ENCODE assay signal across 8 mouse cellular contexts in the genomic region with DNA sequence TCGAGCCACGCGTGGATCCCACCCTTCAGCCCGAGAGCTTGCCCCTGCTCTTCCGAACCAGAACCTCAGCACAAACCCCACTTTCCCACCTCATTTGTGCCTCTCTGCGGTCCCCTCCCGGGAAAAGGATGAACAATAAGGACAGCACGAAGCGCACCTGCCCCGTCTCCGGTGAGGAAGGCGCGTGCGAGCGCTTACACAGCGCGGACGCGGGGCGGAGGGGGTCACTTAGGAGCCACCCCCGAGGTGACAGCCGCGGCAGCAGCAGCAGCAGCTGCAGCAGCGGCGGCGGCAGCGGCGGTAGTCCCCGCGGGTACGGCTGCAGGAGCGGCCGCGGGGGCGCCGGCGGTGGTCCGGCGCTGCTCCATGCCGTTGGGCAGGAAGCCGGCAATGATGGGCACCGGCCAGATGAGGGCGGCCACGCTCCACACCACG. TPM values are rescaled to one million over a fixed set of nuclear protein-coding genes. Genes with fewer than 3 reads are reported as not detected.
A peak's percentile ranks its signal among the peaks of the same experiment; 100 is the strongest.
DNase-seq lines count a peak whose midpoint lies in the region; ATAC-seq and TF ChIP-seq lines count a peak whose summit lies in the region.

No protein-coding gene starts in this region.

- peak overlapping the region; percentile 89 for H3K4me3 ChIP-seq in E14TG2a.4 (replicated peaks; ENCODE audit: low read length)
- peak overlapping the region; percentile 68 for H3K4me3 ChIP-seq in heart, embryonic 12.5 days
- H3K4me3 ChIP-seq in kidney, embryonic 15.5 days (replicated peaks) = peak overlapping the region; percentile 57

- H3K27me3 ChIP-seq in E14TG2a.4 (ENCODE audit: insufficient read depth, low read length) = peaks cover 58% of the 10 kb centered on the region
- H3K27me3 ChIP-seq in heart, embryonic 12.5 days (replicated peaks) = peaks cover 39% of the 10 kb centered on the region
- peaks cover 38% of the 10 kb centered on the region for H3K27me3 ChIP-seq in kidney, embryonic 15.5 days

- under 1% methylated on average over 42 of the region's 45 CpGs for whole genome bisulfite sequencing in heart, embryonic 12.5 days
- under 1% methylated on average over 45 of the region's 45 CpGs for WGBS in kidney, embryonic 15.5 days

- peak overlapping the region; percentile 73 for H3K9ac ChIP-seq in heart, embryonic 12.5 days
- H3K9ac ChIP-seq in kidney, embryonic 15.5 days = peak overlapping the region; percentile 72

- no peak for TF ChIP-seq CTCF in E14TG2a.4 (conservative IDR thresholded peaks at IDR 0.05; ENCODE audit: low read length)

- no peaks in the 10 kb centered on the region for H3K36me3 ChIP-seq in E14TG2a.4 (ENCODE audit: insufficient read depth, low read length)
- no peaks in the 10 kb centered on the region for H3K36me3 ChIP-seq in heart, embryonic 12.5 days
- no peaks in the 10 kb centered on the region for H3K36me3 ChIP-seq in kidney, embryonic 15.5 days

- no peaks in the 10 kb centered on the region for H3K9me3 ChIP-seq in E14TG2a.4 (ENCODE audit: low read length)
- H3K9me3 ChIP-seq in heart, embryonic 12.5 days (replicated peaks) = no peaks in the 10 kb centered on the region
- no peaks in the 10 kb centered on the region for H3K9me3 ChIP-seq in kidney, embryonic 15.5 days (replicated peaks)

- ATAC-seq in heart, embryonic 12.5 days (ENCODE audit: insufficient number of reproducible peaks, low FRiP score) = peak; percentile 77
- peak; percentile 5; the same call in 1 of the 2 replicates for ATAC-seq in kidney, embryonic 15.5 days (replicated peaks; ENCODE audit: low FRiP score)

- H3K4me2 ChIP-seq in heart, embryonic 12.5 days = peak overlapping the region; percentile 99
- H3K4me2 ChIP-seq in kidney, embryonic 15.5 days = peak overlapping the region; percentile 92

- peak; percentile 89 for DNase-seq in A20 (ENCODE audit: low read depth, low spot score)
- peak; percentile 93 for DNase-seq in cerebellum, postnatal 14 days
- DNase-seq in lung, postnatal 25 days (ENCODE audit: low spot score) = peak; percentile 78
- peak; percentile 75 for DNase-seq in right cerebral cortex, postnatal 4 days
- no peak for DNase-seq in yolk sac, embryonic 10.5 days (ENCODE audit: low spot score)

- no peak overlapping the region for H3K27ac ChIP-seq in heart, embryonic 12.5 days (ENCODE audit: poor library complexity, severe bottlenecking)
- H3K27ac ChIP-seq in kidney, embryonic 15.5 days = no peak overlapping the region

- H3K4me1 ChIP-seq in E14TG2a.4 (replicated peaks; ENCODE audit: low read depth, low read length) = no peaks in the 10 kb centered on the region; the same call in 1 of the 2 replicates
- H3K4me1 ChIP-seq in heart, embryonic 12.5 days (replicated peaks) = peaks cover 3% of the 10 kb centered on the region; the same call in 1 of the 2 replicates
- H3K4me1 ChIP-seq in kidney, embryonic 15.5 days = peaks cover 11% of the 10 kb centered on the region

RNA-seq across cellular contexts. Expression of gene Tmem158, which starts 1.1 kb away (rescaled TPM):
- 5.1 and 8.1 TPM in 2 replicates for polyA plus RNA-seq in heart, embryonic 12.5 days (2016; fragmentation: Nextera tagmentation; extraction: Ambion mirVana)
- polyA plus RNA-seq in kidney, embryonic 15.5 days (2015; fragmentation: Nextera tagmentation; extraction: Ambion mirVana) = 7.2 and 8.8 TPM in 2 replicates

RNA-seq across cellular contexts. Expression of gene Cdcp1, which starts 43.6 kb away (rescaled TPM):
- 0.09 and 0.18 TPM in 2 replicates for polyA plus RNA-seq in heart, embryonic 12.5 days (2016; fragmentation: Nextera tagmentation; extraction: Ambion mirVana)
- polyA plus RNA-seq in kidney, embryonic 15.5 days (2015; fragmentation: Nextera tagmentation; extraction: Ambion mirVana) = 7.5 and 7.7 TPM in 2 replicates
